Mouse (Mus musculus) CH12.LX (cell line): ENCODE measurements around the gene Uvrag. TPM values are rescaled to one million over a fixed set of nuclear protein-coding genes. Genes with fewer than 3 reads are reported as not detected.

Experiments
- DNase-seq: peaks from one replicate; pipeline ENCODE4 v3.0.0-alpha.2; 2013; ENCODE audit errors: extremely low read depth
- H3K27ac ChIP-seq: 2 replicates; pipeline ENCODE4 v1.5.1; 2012; ENCODE audit warnings: low read depth, mild to moderate bottlenecking, control low read depth, moderate library complexity; ENCODE audit not compliant: insufficient read depth
- H3K27me3 ChIP-seq: replicated peaks from 2 replicates; pipeline ENCODE3; 2012; ENCODE audit warnings: inconsistent platforms
- H3K36me3 ChIP-seq, 2 experiments: replicated peaks in 1 of 2; 2 replicates each; pipeline versions ENCODE3 to v1.6.1; 2012; ENCODE audit warnings: inconsistent platforms in 1 of 2, low read length in 1 of 2, mild to moderate bottlenecking in 1 of 2, mixed read lengths in 1 of 2, moderate library complexity in 1 of 2; ENCODE audit not compliant: control insufficient read depth in 1 of 2, insufficient read depth in 1 of 2
- H3K4me1 ChIP-seq, 2 experiments: 2 replicates each; pipeline ENCODE4 v1.6.1; 2012; ENCODE audit warnings: inconsistent platforms in 1 of 2, moderate library complexity in 1 of 2; ENCODE audit not compliant: insufficient read depth in 2 of 2, control insufficient read depth in 1 of 2
- H3K4me2 ChIP-seq: 2 replicates; pipeline ENCODE4 v1.6.1; 2012; ENCODE audit warnings: low read depth, mild to moderate bottlenecking, control low read depth; ENCODE audit not compliant: poor library complexity, insufficient read depth, severe bottlenecking
- H3K4me3 ChIP-seq, 3 experiments: fragments of 150-350 bp in 1 of 3; sonication (generic) in 1 of 3; replicated peaks in 1 of 3; 2 replicates each; pipeline versions ENCODE3 to v1.5.1; 2011 to 2012; ENCODE audit warnings: low read depth in 2 of 3, low read length in 2 of 3, mild to moderate bottlenecking in 2 of 3, moderate library complexity in 2 of 3, control low read depth in 1 of 3, improper control_type of control experiment in 1 of 3, inconsistent platforms in 1 of 3, mixed read lengths in 1 of 3; ENCODE audit not compliant: poor library complexity in 1 of 3
- H3K79me2 ChIP-seq: replicated peaks from 2 replicates; pipeline ENCODE4 v1.6.1; 2012; ENCODE audit warnings: mild to moderate bottlenecking, moderate library complexity; ENCODE audit not compliant: control insufficient read depth, poor library complexity, insufficient read depth, severe bottlenecking; ENCODE audit errors: extremely low read depth
- H3K9ac ChIP-seq: 2 replicates; pipeline ENCODE4 v1.6.1; 2012; ENCODE audit warnings: low read depth, mild to moderate bottlenecking, control low read depth, moderate library complexity; ENCODE audit not compliant: insufficient read depth
- H3K9me3 ChIP-seq: replicated peaks from 2 replicates; pipeline ENCODE3; 2012; ENCODE audit warnings: low read length, inconsistent platforms, mixed read lengths
- CHD1 ChIP-seq: IDR thresholded peaks from 2 replicates; pipeline ENCODE4 v1.6.1; 2012; ENCODE audit warnings: low read depth, low read length, improper control_type of control experiment, inconsistent platforms
- CHD2 ChIP-seq: IDR thresholded peaks from 2 replicates; pipeline ENCODE4 v1.6.1; 2011; ENCODE audit warnings: low read length, improper control_type of control experiment
- ETS1 ChIP-seq: conservative IDR thresholded peaks from 2 replicates; pipeline ENCODE4 v1.6.1; 2012; ENCODE audit warnings: low read depth, mild to moderate bottlenecking, inconsistent platforms, low read length, improper control_type of control experiment, moderate library complexity
- IRF4 ChIP-seq: IDR thresholded peaks from 2 replicates; pipeline ENCODE4 v1.6.1; 2014; ENCODE audit warnings: low read depth, mild to moderate bottlenecking, inconsistent platforms, low read length, improper control_type of control experiment
- MAFK ChIP-seq: IDR thresholded peaks from 2 replicates; pipeline ENCODE4 v1.6.1; 2011; ENCODE audit warnings: low read length, improper control_type of control experiment; ENCODE audit not compliant: insufficient replicate concordance
- MAZ ChIP-seq: IDR thresholded peaks from 2 replicates; pipeline ENCODE4 v1.6.1; 2012; ENCODE audit warnings: low read depth, mild to moderate bottlenecking, inconsistent platforms, low read length, improper control_type of control experiment, moderate library complexity
- MEF2A ChIP-seq: IDR thresholded peaks from 2 replicates; pipeline ENCODE4 v1.6.1; 2014; ENCODE audit warnings: low read depth, mild to moderate bottlenecking, inconsistent platforms, low read length, improper control_type of control experiment, borderline replicate concordance
- MXI1 ChIP-seq: IDR thresholded peaks from 2 replicates; pipeline ENCODE4 v1.6.1; 2011; ENCODE audit warnings: mild to moderate bottlenecking, low read depth, low read length, improper control_type of control experiment
- NELFE ChIP-seq: IDR thresholded peaks from 2 replicates; pipeline ENCODE4 v1.6.1; 2011; ENCODE audit warnings: low read depth, low read length, improper control_type of control experiment
- PAX5 ChIP-seq: IDR thresholded peaks from 2 replicates; pipeline ENCODE4 v1.6.1; 2012; ENCODE audit warnings: low read length, inconsistent platforms, mixed read lengths
- RCOR1 ChIP-seq: conservative IDR thresholded peaks from 2 replicates; pipeline ENCODE4 v1.6.1; 2012; ENCODE audit warnings: low read depth, mild to moderate bottlenecking, inconsistent platforms, low read length, improper control_type of control experiment
- SIN3A ChIP-seq: IDR thresholded peaks from 2 replicates; pipeline ENCODE4 v1.6.1; 2012; ENCODE audit warnings: low read length, improper control_type of control experiment, inconsistent platforms
- TCF12 ChIP-seq: IDR thresholded peaks from 2 replicates; pipeline ENCODE4 v1.6.1; 2014; ENCODE audit warnings: low read depth, mild to moderate bottlenecking, inconsistent platforms, low read length, improper control_type of control experiment
- ZC3H11A ChIP-seq: IDR thresholded peaks from 2 replicates; pipeline ENCODE4 v1.6.1; 2012; ENCODE audit warnings: low read depth, mild to moderate bottlenecking, inconsistent platforms, low read length, improper control_type of control experiment
- ZKSCAN1 ChIP-seq: IDR thresholded peaks from 2 replicates; pipeline ENCODE4 v1.6.1; 2012; ENCODE audit warnings: low read depth, inconsistent platforms, low read length, improper control_type of control experiment, borderline replicate concordance
- ZMIZ1 ChIP-seq: IDR thresholded peaks from 2 replicates; pipeline ENCODE4 v1.6.1; 2012; ENCODE audit warnings: low read depth, mild to moderate bottlenecking, inconsistent platforms, low read length, improper control_type of control experiment
- dilution Hi-C: fragments of 300-500 bp; cut with MboI; formaldehyde crosslinking; loops from 2 replicates; pipeline ENCODE4 v1.14.3; 2020; ENCODE audit warnings: low sequenced_read_pairs; ENCODE audit not compliant: extremely low pct_unique_long_range_greater_than_20kb, extremely low pct_ligation_motif_present
- in situ Hi-C: fragments of 300-500 bp; cut with MboI; formaldehyde crosslinking; loops from 3 replicates; pipeline ENCODE4 v1.14.3; 2019; ENCODE audit warnings: low sequenced_read_pairs, low pct_ligation_motif_present, low pct_unique_long_range_greater_than_20kb, mixed read lengths
- polyA plus RNA-seq: library from polyadenylated mRNA; unstranded; fragments of >175 nt; gene quantifications from 2 replicates; pipeline ENCODE4 v1.2.1, GENCODE M21; 2012; ENCODE audit warnings: low read depth; ENCODE audit not compliant: insufficient read length
- total RNA-seq, 2 experiments: library from RNA; depleted of rRNA; stranded (reverse); fragments of 300-350 nt in 1 of 2; fragments of >200 nt in 1 of 2; gene quantifications; 2 replicates each; pipeline ENCODE4 v1.2.3; 2012 to 2014

The Uvrag gene
- total and polyA plus RNA-seq, 3 experiments, result 20.6 to 47.4 (median 37.5) TPM

GRCm38 (mm10) chr7:98944986-98945385 lies 196.0 kb downstream of the Uvrag start:
- Histone ChIP-seq H3K9ac (no peak overlapping the region), H3K27me3 (no peaks in the 10 kb centered on the region), H3K9me3 (no peaks in the 10 kb centered on the region), H3K4me2 (no peak overlapping the region), H3K36me3 (peaks cover 0 to 50% of the 10 kb centered on the region in 2 experiments), H3K27ac (no peak overlapping the region), H3K79me2 (no peaks in the 10 kb centered on the region), H3K4me3 (no peak overlapping the region), H3K4me1 (peaks cover 10 to 21% of the 10 kb centered on the region in 2 experiments)
- TF ChIP-seq SIN3A (no peak), RCOR1 (no peak), TCF12 (no peak), NELFE (no peak), PAX5 (no peak), ZC3H11A (no peak)
- in situ Hi-C loops (no loop called here), dilution Hi-C loops (no loop called here)
- no peak for DNase-seq

GRCm38 (mm10) chr7:98943687-98944086 lies 197.3 kb downstream of the Uvrag start:
- Histone ChIP-seq H3K9ac (no peak overlapping the region), H3K36me3 (peaks cover 3 to 54% of the 10 kb centered on the region in 2 experiments), H3K4me2 (no peak overlapping the region), H3K4me1 (peaks cover 10 to 21% of the 10 kb centered on the region in 2 experiments), H3K27ac (no peak overlapping the region)
- in situ Hi-C loops (no loop called here), dilution Hi-C loops (no loop called here)
- TF ChIP-seq MXI1 (no peak), ZMIZ1 (no peak), IRF4 (0 out of 2 replicates have a peak, but pooled peaks have one; percentile 17)
- TF ChIP-seq, all 38 proteins: peak for 1
- Histone ChIP-seq H3K9me3 (no peaks in the 10 kb centered on the region), H3K27me3 (no peaks in the 10 kb centered on the region), H3K4me3 (no peak overlapping the region), H3K79me2 (no peaks in the 10 kb centered on the region)
- peak; percentile 45 for DNase-seq

- TF ChIP-seq TCF12 (no peak), MAZ (no peak), MEF2A (no peak), ETS1 (no peak), MAFK (no peak), CHD1 (no peak), ZC3H11A (no peak), CHD2 (no peak), RCOR1 (no peak), ZKSCAN1 (no peak)
- TF ChIP-seq, all 38 proteins: peak for 0
- no peaks in the 10 kb centered on the region for H3K9me3 ChIP-seq
- H3K4me2 ChIP-seq, result no peak overlapping the region
- no peak overlapping the region for H3K4me3 ChIP-seq
- H3K36me3 ChIP-seq, result peaks cover 8 to 55% of the 10 kb centered on the region in 2 experiments
- H3K27me3 ChIP-seq, result no peaks in the 10 kb centered on the region
- H3K79me2 ChIP-seq, result no peaks in the 10 kb centered on the region
- dilution Hi-C loops (no loop called here), in situ Hi-C loops (no loop called here)
- no peak overlapping the region for H3K9ac ChIP-seq
- no peak overlapping the region for H3K27ac ChIP-seq
- H3K4me1 ChIP-seq, result peaks cover 10 to 21% of the 10 kb centered on the region in 2 experiments
- DNase-seq, result no peak
Observed at GRCm38 (mm10) chr7:98942746-98943145, 198.2 kb downstream of the Uvrag start.
